In genomic region chr8:105338992-105339391, GRCm38 (mm10) we compare ENCODE assay signal across 15 mouse cellular contexts. TPM values are rescaled to one million over a fixed set of nuclear protein-coding genes. Genes with fewer than 3 reads are reported as not detected.
DNase-seq lines count a peak whose midpoint lies in the region; ATAC-seq and TF ChIP-seq lines count a peak whose summit lies in the region.
"Had no signal": no experiment of that assay in that cellular context is flagged by ENCODE, and none has a peak within 500 bp of the region (broad histone marks: within the 10 kb centered on the region; RNA-seq: fewer than 3 reads in every experiment).

No protein-coding gene starts in this region.

- intact Hi-C loops in heart, postnatal 14 days (cut with DNase I), result no loop called here

- no peak for TF ChIP-seq POLR2A in bone marrow, adult 2 months (IDR thresholded peaks at IDR 0.05; ENCODE audit: borderline replicate concordance, control insufficient read depth, low read depth, low read length)

- peaks cover 29% of the 10 kb centered on the region for H3K36me3 ChIP-seq in heart, embryonic 16.5 days (ENCODE audit: control insufficient read depth, insufficient read depth)
- peaks cover 27% of the 10 kb centered on the region for H3K36me3 ChIP-seq in embryonic facial prominence, embryonic 15.5 days

- H3K27me3 ChIP-seq in heart, embryonic 16.5 days (ENCODE audit: control insufficient read depth, insufficient read depth, low read length), result no peaks in the 10 kb centered on the region
- H3K27me3 ChIP-seq in embryonic facial prominence, embryonic 15.5 days, result no peaks in the 10 kb centered on the region

- no peak overlapping the region for H3K4me3 ChIP-seq in heart, embryonic 16.5 days (ENCODE audit: low read length)
- H3K4me3 ChIP-seq in bone marrow, adult 2 months (replicated peaks; ENCODE audit: control insufficient read depth, low read depth, low read length), result no peak overlapping the region
- H3K4me3 ChIP-seq in embryonic facial prominence, embryonic 15.5 days (replicated peaks), result no peak overlapping the region

- H3K4me2 ChIP-seq in heart, embryonic 16.5 days (ENCODE audit: low read depth, low read length), result no peak overlapping the region
- no peak overlapping the region for H3K4me2 ChIP-seq in embryonic facial prominence, embryonic 15.5 days (replicated peaks)

- WGBS in heart, embryonic 16.5 days, result 15% methylated on average over 4 of the region's 4 CpGs
- WGBS in bone marrow, adult 2 months, result 5% methylated on average over 4 of the region's 4 CpGs
- 20% methylated on average over 4 of the region's 4 CpGs for WGBS in embryonic facial prominence, embryonic 15.5 days

- 0 out of 2 replicates have a peak overlapping the region, but pooled peaks have one; percentile 13 for H3K9ac ChIP-seq in heart, embryonic 16.5 days (ENCODE audit: low read length)
- no peak overlapping the region for H3K9ac ChIP-seq in embryonic facial prominence, embryonic 15.5 days

- DNase-seq in heart, postnatal 14 days, result no peak
- no peak for DNase-seq in layer of hippocampus, postnatal 25 days (ENCODE audit: extremely low spot score in 1 of 2, low spot score in 1 of 2)
- DNase-seq in cerebellum, postnatal 10 days, result no peak
- DNase-seq: adrenal gland, postnatal 25 days; cerebellum, adult 11 months; embryo, embryonic 11 days; gastrocnemius, postnatal 10 days; kidney, postnatal 36 days; right cerebral cortex, postnatal 25 days had no signal

- H3K9me3 ChIP-seq in heart, embryonic 16.5 days (replicated peaks; ENCODE audit: control insufficient read depth, low read length), result no peaks in the 10 kb centered on the region
- H3K9me3 ChIP-seq in embryonic facial prominence, embryonic 15.5 days (replicated peaks), result no peaks in the 10 kb centered on the region

- no peak for ATAC-seq in heart, embryonic 16.5 days (replicated peaks; ENCODE audit: extremely low read depth, insufficient read depth, low FRiP score)
- ATAC-seq in embryonic facial prominence, embryonic 15.5 days (ENCODE audit: insufficient number of reproducible peaks, low FRiP score, low TSS enrichment, low read depth), result no peak
- peak; percentile 58; the same call in 1 of the 2 replicates for ATAC-seq in megakaryocyte progenitor cell, adult 5-6 weeks (replicated peaks; ENCODE audit: poor library complexity)
- ATAC-seq: forebrain, embryonic 14.5 days; inflammation-experienced regulatory T-cells, adult 6 months had no signal

- H3K27ac ChIP-seq in heart, embryonic 16.5 days (ENCODE audit: low read length), result peak overlapping the region; percentile 46; the same call in 1 of the 2 replicates
- H3K27ac ChIP-seq in bone marrow, adult 2 months (ENCODE audit: control insufficient read depth, insufficient read depth, low read depth, low read length, poor library complexity), result peak overlapping the region; percentile 9; the same call in 1 of the 2 replicates
- H3K27ac ChIP-seq in embryonic facial prominence, embryonic 15.5 days (replicated peaks), result 0 out of 2 replicates have a peak overlapping the region, but pooled peaks have one; percentile 28

- no peak for TF ChIP-seq CTCF in bone marrow, adult 2 months (IDR thresholded peaks at IDR 0.05; ENCODE audit: control insufficient read depth, insufficient read depth, low read length)

- H3K4me1 ChIP-seq in heart, embryonic 16.5 days (ENCODE audit: control insufficient read depth, insufficient read depth, low read length), result peaks cover 27% of the 10 kb centered on the region
- H3K4me1 ChIP-seq in bone marrow, adult 2 months (ENCODE audit: control insufficient read depth, insufficient read depth, low read length), result no peaks in the 10 kb centered on the region; the same call in 1 of the 2 replicates
- peaks cover 23% of the 10 kb centered on the region for H3K4me1 ChIP-seq in embryonic facial prominence, embryonic 15.5 days

RNA-seq across cellular contexts. Expression of gene Fhod1, which starts 8.8 kb away (rescaled TPM):
- polyA plus RNA-seq in heart, embryonic 16.5 days (2015; fragmentation: Nextera tagmentation; extraction: Ambion mirVana), result 1.1 and 2.3 TPM in 2 replicates
- total RNA-seq in heart, postnatal 14 days (2021), result 1 to 10 TPM; 9.2 to 9.4 TPM
- 24.6 and 66.3 TPM in 2 replicates for polyA plus RNA-seq in bone marrow, adult 2 months (2011; ENCODE audit: insufficient read depth, insufficient read length, low replicate concordance, missing spikeins)
- 2.0 and 2.6 TPM in 2 replicates for polyA plus RNA-seq in embryonic facial prominence, embryonic 15.5 days (2015; fragmentation: Nextera tagmentation; extraction: Ambion mirVana)
- total RNA-seq in megakaryocyte progenitor cell, adult 5-6 weeks (2015), result 5.0 and 6.2 TPM in 2 replicates
- total RNA-seq in megakaryocyte progenitor cell, adult 5-6 weeks (2017), result 2.3 and 2.9 TPM in 2 replicates
- total RNA-seq in layer of hippocampus, postnatal 25 days (2021), result 1 to 10 TPM; 1.7 to 2.8 TPM

RNA-seq across cellular contexts. Expression of gene Slc9a5, which starts 9.7 kb away (rescaled TPM):
- polyA plus RNA-seq in heart, embryonic 16.5 days (2015; fragmentation: Nextera tagmentation; extraction: Ambion mirVana), result 1.1 and 1.4 TPM in 2 replicates
- total RNA-seq in heart, postnatal 14 days (2021), result under 1 TPM; 0.83 to 0.86 TPM
- polyA plus RNA-seq in bone marrow, adult 2 months (2011; ENCODE audit: insufficient read depth, insufficient read length, low replicate concordance, missing spikeins), result 3.7 and 7.8 TPM in 2 replicates
- polyA plus RNA-seq in embryonic facial prominence, embryonic 15.5 days (2015; fragmentation: Nextera tagmentation; extraction: Ambion mirVana), result 2.6 and 3.4 TPM in 2 replicates
- total RNA-seq in megakaryocyte progenitor cell, adult 5-6 weeks (2015), result 0.54 and 0.79 TPM in 2 replicates
- under 0.01 and 0.61 TPM in 2 replicates for total RNA-seq in megakaryocyte progenitor cell, adult 5-6 weeks (2017)
- 10 to 100 TPM; 12.5 to 13.4 TPM for total RNA-seq in layer of hippocampus, postnatal 25 days (2021)

RNA-seq across cellular contexts. Expression of gene Tmem208, which starts 12.8 kb away (rescaled TPM):
- 82.1 and 84.2 TPM in 2 replicates for polyA plus RNA-seq in heart, embryonic 16.5 days (2015; fragmentation: Nextera tagmentation; extraction: Ambion mirVana)
- 10 to 100 TPM; 23.3 to 29.6 TPM for total RNA-seq in heart, postnatal 14 days (2021)
- 81.6 and 140 TPM in 2 replicates for polyA plus RNA-seq in bone marrow, adult 2 months (2011; ENCODE audit: insufficient read depth, insufficient read length, low replicate concordance, missing spikeins)
- 131 TPM in 2 replicates for polyA plus RNA-seq in embryonic facial prominence, embryonic 15.5 days (2015; fragmentation: Nextera tagmentation; extraction: Ambion mirVana)
- total RNA-seq in megakaryocyte progenitor cell, adult 5-6 weeks (2015), result 70.7 and 84.0 TPM in 2 replicates
- 41.0 and 50.3 TPM in 2 replicates for total RNA-seq in megakaryocyte progenitor cell, adult 5-6 weeks (2017)
- total RNA-seq in layer of hippocampus, postnatal 25 days (2021), result 10 to 100 TPM; 40.7 to 45.2 TPM

RNA-seq across cellular contexts. Expression of gene Lrrc29, which starts 12.9 kb away (rescaled TPM):
- 0.80 and 0.84 TPM in 2 replicates for polyA plus RNA-seq in heart, embryonic 16.5 days (2015; fragmentation: Nextera tagmentation; extraction: Ambion mirVana)
- 1 to 10 TPM; 1.7 to 1.9 TPM for total RNA-seq in heart, postnatal 14 days (2021)
- polyA plus RNA-seq in bone marrow, adult 2 months (2011; ENCODE audit: insufficient read depth, insufficient read length, low replicate concordance, missing spikeins), result 7.8 and 19.9 TPM in 2 replicates
- polyA plus RNA-seq in embryonic facial prominence, embryonic 15.5 days (2015; fragmentation: Nextera tagmentation; extraction: Ambion mirVana), result 1.6 and 2.0 TPM in 2 replicates
- 1.2 and 2.0 TPM in 2 replicates for total RNA-seq in megakaryocyte progenitor cell, adult 5-6 weeks (2015)
- total RNA-seq in megakaryocyte progenitor cell, adult 5-6 weeks (2017), result 1.3 and 2.9 TPM in 2 replicates
- total RNA-seq in layer of hippocampus, postnatal 25 days (2021), result 1 to 10 TPM; 4.0 to 9.2 TPM

RNA-seq across cellular contexts. Expression of gene Elmo3, which starts 33.6 kb away (rescaled TPM):
- polyA plus RNA-seq in heart, embryonic 16.5 days (2015; fragmentation: Nextera tagmentation; extraction: Ambion mirVana), result 4.1 and 5.1 TPM in 2 replicates
- 1 to 10 TPM in 1 of 2 experiments, under 1 TPM in 1; 0.86 to 1.2 TPM for total RNA-seq in heart, postnatal 14 days (2021)
- polyA plus RNA-seq in bone marrow, adult 2 months (2011; ENCODE audit: insufficient read depth, insufficient read length, low replicate concordance, missing spikeins), result 8.2 and 11.5 TPM in 2 replicates
- 9.9 and 11.4 TPM in 2 replicates for polyA plus RNA-seq in embryonic facial prominence, embryonic 15.5 days (2015; fragmentation: Nextera tagmentation; extraction: Ambion mirVana)
- total RNA-seq in megakaryocyte progenitor cell, adult 5-6 weeks (2015), result 0.49 and 0.71 TPM in 2 replicates
- 0.33 and 0.88 TPM in 2 replicates for total RNA-seq in megakaryocyte progenitor cell, adult 5-6 weeks (2017)
- under 1 TPM; 0.61 to 0.64 TPM for total RNA-seq in layer of hippocampus, postnatal 25 days (2021)

Comparison
In these comparisons a context has a peak if more than half of its experiments do, and no peak if none do; other contexts are left out.
1. RNA of gene Slc9a5, which starts 9.7 kb away (total RNA-seq): 12.5 to 13.4 TPM in layer of hippocampus, postnatal 25 days; 0.83 to 0.86 TPM in heart, postnatal 14 days and under 0.01 to 0.79 TPM in megakaryocyte progenitor cell, adult 5-6 weeks; every median in the first group is over 4 times any median in the second.
2. Peak in every context shown above with its lines, with median percentiles within 50 percentile points of each other: H3K27ac ChIP-seq.